Mouse (Mus musculus): ENCODE measurements around the gene Pbp2. TPM values are rescaled to one million over a fixed set of nuclear protein-coding genes. Genes with fewer than 3 reads are reported as not detected.

Pbp2 gene
- not detected in 2 replicates for polyA plus RNA-seq (2021; fragmentation: Nextera tagmentation)
- long read RNA-seq, experiment 1: 0 reads
- long read RNA-seq, experiment 2: 0 reads

GRCm38 (mm10) chr6:135310305-135310704 is at the start of gene Pbp2:
Pbp2 (minus strand) TSS chr6:135310405.

Other genes with a start within 250 kb of the Pbp2 start
- 0.06 and 0.13 TPM in 2 replicates for gene Gprc5a, start 244.8 kb downstream of the Pbp2 start, polyA plus RNA-seq (2021; fragmentation: Nextera tagmentation)
- 0.18 TPM in 2 replicates for gene Gprc5d, start 192.1 kb downstream of the Pbp2 start, polyA plus RNA-seq (2021; fragmentation: Nextera tagmentation)
- 89.5 and 93.7 TPM in 2 replicates for gene Fam234b, start 112.4 kb downstream of the Pbp2 start, polyA plus RNA-seq (2021; fragmentation: Nextera tagmentation)
- 50.7 and 54.6 TPM in 2 replicates for gene Hebp1, start 112.4 kb downstream of the Pbp2 start, polyA plus RNA-seq (2021; fragmentation: Nextera tagmentation)
- gene Gsg1, start 56.1 kb downstream of the Pbp2 start, polyA plus RNA-seq (2021; fragmentation: Nextera tagmentation): 0.77 and 0.79 TPM in 2 replicates
- 0.19 and 0.29 TPM in 2 replicates for gene Emp1, start 52.1 kb upstream of the Pbp2 start, polyA plus RNA-seq (2021; fragmentation: Nextera tagmentation)

Measured in layer of hippocampus, adult 6 months (tissue).